Mouse (Mus musculus) liver, embryonic 14.5 days (tissue): Measurements from ENCODE around the gene Rassf1.

ENCODE experiments used
- CTCF ChIP-seq: IDR thresholded peaks from 2 replicates; pipeline ENCODE4 v1.5.1; 2016; ENCODE audit warnings: antibody characterized with exemption, low read depth, control low read depth
- EP300 ChIP-seq: IDR thresholded peaks from 2 replicates; pipeline ENCODE4 v1.6.1; 2016; ENCODE audit warnings: antibody characterized with exemption, low read depth

GRCm38 (mm10) chr9:107512326-107512725 is 39.0 kb upstream of the Rassf1 start:
- no peak for TF ChIP-seq CTCF
- no peak for TF ChIP-seq EP300
